Mouse (Mus musculus) right cerebral cortex, adult 2 months (tissue): ENCODE data around the gene Zfp366.
A peak's percentile ranks its signal among the peaks of the same experiment; 100 is the strongest.

Experiments
- DNase-seq, 2 experiments: peaks; one replicate each; pipeline ENCODE4 v3.0.0; 2021 to 2022; ENCODE audit warnings: low spot score in 2 of 2

The Zfp366 gene

GRCm38 (mm10) chr13:99226809-99227208 is 42.2 kb downstream of the Zfp366 start:
- no peak for DNase-seq

DNA sequence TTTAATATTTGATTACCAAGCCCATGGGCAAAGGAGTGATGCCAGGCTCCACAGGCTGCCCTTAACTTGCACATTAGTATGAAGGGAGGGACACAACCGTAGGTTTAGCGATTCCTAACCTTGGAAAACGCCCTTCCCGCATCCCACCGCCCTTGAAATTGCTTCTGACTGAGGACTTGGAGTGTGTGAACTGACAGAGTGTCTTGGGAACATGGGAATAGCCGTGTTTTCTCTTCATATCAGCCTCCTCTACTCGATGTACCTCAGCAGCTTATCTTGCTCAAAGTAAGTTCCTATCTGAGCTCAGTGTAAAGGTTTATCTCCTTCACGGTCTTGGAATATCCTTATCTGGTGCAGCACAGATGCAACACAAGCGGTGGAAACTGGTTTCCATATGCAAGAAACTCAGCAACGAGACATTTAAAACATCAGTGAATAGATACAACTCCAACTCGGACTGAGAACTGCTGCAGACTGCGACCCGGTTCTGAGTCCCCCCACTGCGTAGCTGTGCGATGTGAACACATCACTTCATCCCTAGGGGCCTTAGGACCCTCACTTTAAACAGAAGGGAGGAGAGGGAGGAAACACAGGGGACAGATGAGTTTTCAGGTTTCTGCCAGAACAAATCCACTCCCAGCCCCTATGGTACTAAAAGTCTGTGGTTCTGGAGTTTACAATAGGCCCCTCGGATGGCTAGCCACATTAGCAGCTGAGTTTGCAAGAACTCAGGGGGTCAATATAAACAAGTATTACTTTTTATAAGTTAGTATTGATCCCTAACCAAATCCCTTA is 43.0 kb downstream of the Zfp366 start:
- no peak for DNase-seq

DNA sequence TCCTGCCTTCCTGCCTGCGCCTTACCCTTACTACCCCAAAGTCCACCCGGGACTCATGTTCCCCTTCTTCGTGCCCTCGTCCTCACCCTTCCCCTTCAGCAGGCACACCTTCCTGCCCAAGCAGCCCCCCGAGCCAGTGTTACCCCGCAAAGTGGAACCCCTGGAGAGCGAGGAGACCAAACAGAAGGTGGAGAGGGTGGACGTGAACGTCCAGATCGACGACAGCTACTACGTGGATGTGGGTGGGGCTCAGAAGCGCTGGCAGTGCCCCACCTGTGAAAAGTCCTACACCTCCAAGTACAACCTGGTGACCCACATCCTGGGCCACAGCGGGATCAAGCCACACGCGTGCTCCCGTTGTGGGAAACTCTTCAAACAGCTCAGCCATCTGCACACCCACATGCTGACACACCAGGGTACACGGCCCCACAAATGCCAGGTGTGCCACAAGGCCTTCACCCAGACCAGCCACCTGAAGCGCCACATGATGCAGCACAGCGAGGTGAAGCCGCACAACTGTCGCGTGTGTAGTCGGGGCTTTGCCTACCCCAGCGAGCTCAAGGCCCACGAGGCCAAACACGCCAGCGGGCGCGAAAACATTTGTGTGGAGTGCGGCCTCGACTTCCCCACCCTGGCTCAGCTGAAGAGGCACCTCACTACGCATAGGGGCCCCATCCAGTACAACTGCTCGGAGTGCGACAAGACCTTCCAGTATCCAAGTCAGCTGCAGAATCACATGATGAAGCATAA is 44.4 kb downstream of the Zfp366 start:
- no peak for DNase-seq

DNA sequence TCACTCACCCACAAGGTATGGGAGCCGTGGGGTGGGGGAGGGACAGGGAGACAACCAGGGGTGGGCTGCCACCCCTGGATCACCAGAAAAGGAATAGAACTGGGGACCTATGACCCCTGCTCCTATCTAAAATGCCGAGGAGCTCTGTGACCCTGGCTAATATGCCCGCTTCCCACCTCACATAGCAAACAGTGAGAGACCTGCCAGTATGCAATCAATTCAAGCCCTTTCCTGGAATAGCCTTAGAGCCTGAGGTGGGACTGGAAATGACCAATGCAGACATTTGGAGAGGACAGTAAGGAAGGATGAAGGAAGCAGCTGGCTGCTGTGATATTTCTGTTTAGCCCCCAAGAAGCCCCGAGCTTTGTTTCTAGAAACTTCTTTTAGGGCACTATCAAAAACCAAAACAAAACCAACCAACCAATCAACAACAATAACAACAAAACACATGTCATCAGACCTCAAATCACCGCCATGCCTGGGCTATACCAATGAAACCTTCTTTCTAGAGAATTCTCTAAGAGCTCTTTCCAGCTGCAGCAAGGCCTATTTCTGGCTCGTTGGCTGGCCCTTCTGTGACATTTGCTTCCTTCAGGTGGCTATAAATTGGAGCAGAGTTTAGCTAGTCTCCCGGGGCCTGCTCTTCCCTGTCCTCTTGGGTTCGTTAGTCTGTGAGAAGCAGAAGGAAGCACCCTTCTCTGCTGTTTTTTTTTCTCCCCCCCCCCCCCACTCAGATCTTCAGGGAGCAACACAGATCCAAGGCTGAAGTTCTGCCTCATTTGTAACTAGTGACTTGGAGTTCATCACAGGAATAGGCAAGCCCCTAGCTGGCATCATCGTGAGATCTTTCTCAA is 45.2 kb downstream of the Zfp366 start:
- no peak for DNase-seq

GRCm38 (mm10) chr13:99230495-99230868 is 45.9 kb downstream of the Zfp366 start:
- no peak for DNase-seq

- no peak for DNase-seq
These were observed 48.7 kb downstream of the Zfp366 start for GRCm38 (mm10) chr13:99233333-99233732.

DNA sequence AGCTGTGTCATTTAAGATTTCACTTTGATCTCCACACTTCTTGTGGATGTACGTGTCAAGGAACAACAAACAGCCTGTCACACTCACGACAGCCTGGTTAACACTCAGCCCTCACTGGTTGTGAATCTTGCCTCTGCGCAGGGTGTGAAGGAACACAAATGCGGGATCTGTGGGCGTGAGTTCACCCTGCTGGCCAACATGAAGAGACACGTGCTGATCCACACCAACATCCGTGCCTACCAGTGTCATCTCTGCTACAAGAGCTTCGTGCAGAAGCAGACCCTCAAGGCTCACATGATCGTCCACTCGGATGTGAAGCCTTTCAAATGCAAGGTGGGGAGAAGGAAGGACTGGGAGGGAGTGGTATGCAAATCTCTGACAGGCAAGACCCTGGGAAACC is 49.3 kb downstream of the Zfp366 start:
- no peak for DNase-seq

GRCm38 (mm10) chr13:99235428-99236210 is 51.0 kb downstream of the Zfp366 start:
- peak; percentile 20 to 29 for DNase-seq

GRCm38 (mm10) chr13:99236222-99236621 is 51.6 kb downstream of the Zfp366 start:
- DNase-seq, result no peak

DNA sequence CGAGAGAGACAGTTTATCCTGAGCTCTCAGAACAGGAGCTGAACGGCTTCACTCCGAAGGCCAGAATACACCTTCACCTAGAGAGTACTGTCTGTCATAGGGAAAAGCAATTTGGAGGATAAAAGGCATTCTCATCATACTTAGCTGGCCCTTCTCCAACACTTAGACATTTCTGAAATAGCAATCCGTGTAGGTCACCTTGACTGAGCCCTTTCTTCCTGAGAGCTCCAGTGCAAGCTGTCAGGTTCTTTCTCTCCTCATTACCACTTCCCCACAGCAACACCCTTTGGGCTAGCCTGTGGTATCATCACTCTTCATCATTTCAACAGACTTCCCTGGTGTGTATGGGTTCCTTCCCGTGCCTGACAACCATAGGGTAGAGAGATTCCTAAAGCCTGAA is 52.5 kb downstream of the Zfp366 start:
- no peak for DNase-seq

- no peak for DNase-seq
These were observed 53.2 kb downstream of the Zfp366 start for GRCm38 (mm10) chr13:99237841-99238216.

DNA sequence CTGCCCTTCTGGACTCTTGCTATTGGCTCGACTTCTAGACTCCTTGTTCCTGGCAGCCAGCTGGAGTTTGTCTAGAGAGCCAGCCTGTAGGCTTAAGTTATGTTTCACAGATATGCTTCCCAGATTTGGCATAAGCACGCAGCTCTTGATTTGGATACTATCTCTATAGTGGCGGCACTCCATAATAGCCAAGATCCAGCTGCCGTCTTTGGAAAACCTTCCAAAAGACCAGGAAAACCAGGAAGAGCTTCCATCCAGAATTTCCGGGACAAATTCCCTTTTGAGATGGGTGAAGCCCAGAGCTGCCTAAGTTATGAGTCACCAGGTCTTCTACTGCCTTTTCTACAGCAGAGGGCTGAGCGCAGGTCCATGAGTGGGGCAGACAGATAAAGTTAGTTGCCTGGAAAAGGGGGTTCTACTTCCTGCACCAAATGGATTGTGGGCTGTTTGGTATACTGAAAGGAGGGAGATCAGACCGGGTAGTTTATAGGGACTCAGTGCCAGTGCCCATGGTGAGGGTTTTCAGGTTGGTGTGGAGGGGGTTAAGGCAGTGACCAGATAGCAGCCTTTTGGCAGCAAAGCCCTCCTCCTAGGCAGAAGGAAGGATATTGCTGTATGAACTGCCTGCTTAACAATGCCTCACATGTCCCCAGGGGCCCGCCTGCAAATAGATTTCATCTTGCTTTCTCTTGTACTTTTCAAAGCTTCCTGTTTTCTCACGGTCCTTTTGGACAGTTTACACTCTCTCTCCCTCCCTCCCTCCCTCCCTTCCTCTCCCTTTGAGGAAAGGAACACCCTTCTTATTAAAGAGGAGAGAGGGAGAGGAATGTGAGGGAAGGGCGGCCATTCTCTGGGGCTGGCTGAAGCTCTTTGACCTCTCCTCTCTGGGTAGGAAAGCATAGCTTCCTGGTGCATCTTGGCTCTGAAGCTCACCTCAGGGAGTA is 53.9 kb downstream of the Zfp366 start:
- DNase-seq, result peak; percentile 13 to 32

DNA sequence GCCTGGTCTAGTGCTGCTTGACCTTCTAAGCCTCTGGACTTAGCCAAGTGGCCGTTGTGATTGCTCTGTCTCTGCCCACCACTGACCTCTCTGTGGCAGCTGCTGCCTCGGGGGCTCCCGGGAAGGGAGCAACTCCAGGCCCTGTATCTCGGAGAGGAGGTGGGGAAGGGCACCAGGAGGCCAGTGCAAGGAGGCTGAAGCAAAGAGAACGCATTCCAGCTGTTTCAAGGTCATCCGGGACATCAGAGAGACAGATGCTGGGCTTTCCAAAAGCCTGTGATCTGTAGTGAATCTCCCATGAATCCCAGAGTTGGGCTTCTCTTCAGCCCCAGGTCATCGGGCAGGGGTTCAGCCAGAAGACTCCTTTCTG is 54.5 kb downstream of the Zfp366 start:
- no peak for DNase-seq

- DNase-seq, result no peak
These were observed 55.1 kb downstream of the Zfp366 start for GRCm38 (mm10) chr13:99239741-99240140.

DNA sequence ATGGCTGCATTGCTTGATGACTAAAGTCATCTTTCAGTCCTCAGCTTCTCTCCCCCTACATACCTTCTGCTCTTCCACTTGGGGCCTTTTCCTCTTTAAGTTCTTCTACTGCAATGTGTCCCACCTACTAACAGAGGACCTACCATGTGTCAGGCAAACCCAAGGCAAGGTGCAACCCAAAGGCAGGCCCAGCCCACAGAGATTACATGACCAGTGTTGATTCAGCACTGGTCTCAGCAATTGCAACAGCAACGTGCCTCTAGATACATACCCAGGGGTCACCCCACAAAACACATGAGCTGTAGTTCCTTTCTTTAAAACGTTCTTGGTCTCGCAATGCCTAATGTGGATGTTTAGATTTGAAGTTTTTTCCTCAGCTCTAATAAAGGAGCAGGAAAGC is 57.4 kb downstream of the Zfp366 start:
- no peak for DNase-seq

GRCm38 (mm10) chr13:99242895-99243294 is 58.3 kb downstream of the Zfp366 start:
- no peak for DNase-seq

- DNase-seq, result no peak
These were observed 59.2 kb downstream of the Zfp366 start for GRCm38 (mm10) chr13:99243831-99244230.

DNA sequence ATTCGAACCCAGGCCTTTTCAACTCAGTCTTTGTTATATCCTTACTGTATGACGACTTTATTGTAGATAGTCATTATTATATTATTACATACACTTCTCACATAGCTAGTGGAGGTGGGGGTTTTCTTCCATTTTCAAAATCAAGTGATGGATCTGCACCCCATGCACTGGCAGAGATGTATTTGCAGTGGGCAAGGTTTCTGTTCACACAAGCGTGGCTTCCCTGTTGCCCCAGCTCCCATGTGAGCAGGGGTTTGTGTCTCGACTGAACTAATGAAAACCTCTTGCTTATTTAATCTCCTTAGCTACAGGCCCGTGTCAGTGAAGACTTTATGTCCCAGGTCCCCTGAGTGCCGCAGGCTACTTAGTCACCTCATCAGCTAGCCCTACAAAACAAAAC is 59.8 kb downstream of the Zfp366 start:
- no peak for DNase-seq

DNA sequence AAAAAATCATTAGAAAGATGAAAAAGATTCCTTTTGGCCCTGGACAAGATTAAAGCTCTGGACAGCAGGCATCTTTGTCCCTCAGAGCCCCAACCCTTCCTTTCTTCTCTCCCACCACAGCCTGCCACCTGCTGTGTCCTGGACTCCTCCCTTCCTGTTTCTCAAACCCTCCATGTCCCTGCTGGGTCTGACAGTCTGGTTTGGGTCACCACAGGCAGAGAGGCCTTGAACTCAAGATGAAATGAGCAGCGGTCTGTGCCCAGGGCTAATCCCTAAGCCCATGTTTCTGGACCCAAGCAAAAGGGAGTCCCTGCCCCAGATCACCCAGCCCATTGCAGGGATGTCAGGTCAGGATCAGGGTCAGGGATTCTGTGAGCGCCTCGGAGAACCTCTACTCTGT is 60.3 kb downstream of the Zfp366 start:
- no peak for DNase-seq

GRCm38 (mm10) chr13:99245916-99246460 is 61.4 kb downstream of the Zfp366 start:
- DNase-seq, result no peak
